Mouse (Mus musculus) lung, embryonic 16.5 days (tissue): Measurements from ENCODE around the gene Parn. TPM values are rescaled to one million over a fixed set of nuclear protein-coding genes. Genes with fewer than 3 reads are reported as not detected.
A peak's percentile ranks its signal among the peaks of the same experiment; 100 is the strongest.

Experiments used
- ATAC-seq: fragments of 200-750 bp; cut with Nextera tagmentation; 2 replicates; pipeline ENCODE4 v1.8.0; 2017; ENCODE audit warnings: low read depth, mild to moderate bottlenecking, moderate library complexity
- H3K27ac ChIP-seq: fragments of 300-500 bp; sonication (generic); 2 replicates; pipeline ENCODE4 v1.5.1; 2014; ENCODE audit warnings: mild to moderate bottlenecking, control low read depth, low read length
- H3K27me3 ChIP-seq: fragments of 300-500 bp; sonication (generic); 2 replicates; pipeline ENCODE4 v1.6.1; 2014; ENCODE audit warnings: low read depth, low read length, mixed read lengths; ENCODE audit not compliant: control insufficient read depth, insufficient read depth
- H3K36me3 ChIP-seq: fragments of 300-500 bp; sonication (generic); 2 replicates; pipeline ENCODE4 v1.6.1; 2014; ENCODE audit warnings: low read length; ENCODE audit not compliant: control insufficient read depth, insufficient read depth
- H3K4me1 ChIP-seq: fragments of 300-500 bp; sonication (generic); replicated peaks from 2 replicates; pipeline ENCODE4 v1.6.1; 2014; ENCODE audit warnings: low read length, mixed read lengths; ENCODE audit not compliant: control insufficient read depth, insufficient read depth
- H3K4me2 ChIP-seq: fragments of 300-500 bp; sonication (generic); 2 replicates; pipeline ENCODE4 v1.6.1; 2014; ENCODE audit warnings: low read depth, low read length, control low read depth
- H3K4me3 ChIP-seq: fragments of 300-500 bp; sonication (generic); 2 replicates; pipeline ENCODE4 v1.5.1; 2014; ENCODE audit warnings: mild to moderate bottlenecking, low read length, control low read depth
- H3K9ac ChIP-seq: fragments of 300-500 bp; sonication (generic); 2 replicates; pipeline ENCODE4 v1.6.1; 2014; ENCODE audit warnings: low read length, control low read depth
- H3K9me3 ChIP-seq: fragments of 300-500 bp; sonication (generic); 2 replicates; pipeline ENCODE4 v1.6.1; 2016; ENCODE audit warnings: low read length; ENCODE audit not compliant: control insufficient read depth
- WGBS: fragments of 180-500 bp; shearing (Covaris S2); extraction: QIAGEN DNeasy Blood & Tissue Kit; methylation state at CpG from one replicate; pipeline ENCODE4 v1.1.7; 2014; 5-methylcytosine and 5-hydroxymethylcytosine counted together
- polyA plus RNA-seq: library from polyadenylated mRNA; unstranded; fragments of >200 nt; fragmentation: Nextera tagmentation; extraction: Ambion mirVana; gene quantifications from 2 replicates; pipeline ENCODE4 v1.2.1, GENCODE M21; 2015

The Parn gene
- polyA plus RNA-seq, 1 experiment from 2014 or later, result 44.1 TPM

- H3K27ac ChIP-seq, result no peak overlapping the region
- 90% methylated on average over 2 of the region's 2 CpGs for WGBS
Observed at GRCm38 (mm10) chr16:13549976-13550375, 118.0 kb downstream of the Parn start.

DNA sequence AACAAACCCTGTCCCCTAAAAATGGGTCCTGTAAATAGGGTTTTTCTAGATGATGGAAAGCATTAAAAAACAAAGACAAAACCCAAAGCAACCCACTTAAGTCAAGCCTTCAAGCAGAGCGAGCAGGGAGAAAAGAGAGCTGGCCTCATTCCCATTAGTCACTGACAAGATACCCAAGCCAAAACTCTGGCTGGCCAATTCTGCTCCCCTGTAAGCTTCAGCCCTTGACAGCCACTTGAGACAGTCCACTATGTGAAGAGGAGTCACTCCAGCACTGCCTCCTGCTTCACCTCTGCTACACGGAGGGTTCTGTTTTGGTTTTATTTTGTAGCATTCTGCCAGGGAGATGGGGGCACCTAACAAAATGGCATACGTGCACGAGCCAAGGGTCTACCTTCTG lies 126.2 kb downstream of the Parn start:
- Histone ChIP-seq H3K36me3 (peaks cover 10% of the 10 kb centered on the region), H3K4me3 (no peak overlapping the region), H3K27ac (no peak overlapping the region), H3K4me1 (peaks cover 5% of the 10 kb centered on the region; the same call in 1 of the 2 replicates), H3K9me3 (peaks cover 16% of the 10 kb centered on the region), H3K27me3 (no peaks in the 10 kb centered on the region), H3K4me2 (no peak overlapping the region), H3K9ac (no peak overlapping the region)
- no peak for ATAC-seq
- WGBS, result 56% methylated on average over 4 of the region's 4 CpGs

More at GRCm38 (mm10) chr16:13549976-13550375, 118.0 kb downstream of the Parn start:
- Histone ChIP-seq H3K36me3 (peaks cover 11% of the 10 kb centered on the region), H3K4me1 (no peaks in the 10 kb centered on the region), H3K9ac (no peak overlapping the region), H3K4me3 (no peak overlapping the region), H3K9me3 (peaks cover 16% of the 10 kb centered on the region), H3K27me3 (no peaks in the 10 kb centered on the region), H3K4me2 (no peak overlapping the region)
- ATAC-seq, result no peak

DNA sequence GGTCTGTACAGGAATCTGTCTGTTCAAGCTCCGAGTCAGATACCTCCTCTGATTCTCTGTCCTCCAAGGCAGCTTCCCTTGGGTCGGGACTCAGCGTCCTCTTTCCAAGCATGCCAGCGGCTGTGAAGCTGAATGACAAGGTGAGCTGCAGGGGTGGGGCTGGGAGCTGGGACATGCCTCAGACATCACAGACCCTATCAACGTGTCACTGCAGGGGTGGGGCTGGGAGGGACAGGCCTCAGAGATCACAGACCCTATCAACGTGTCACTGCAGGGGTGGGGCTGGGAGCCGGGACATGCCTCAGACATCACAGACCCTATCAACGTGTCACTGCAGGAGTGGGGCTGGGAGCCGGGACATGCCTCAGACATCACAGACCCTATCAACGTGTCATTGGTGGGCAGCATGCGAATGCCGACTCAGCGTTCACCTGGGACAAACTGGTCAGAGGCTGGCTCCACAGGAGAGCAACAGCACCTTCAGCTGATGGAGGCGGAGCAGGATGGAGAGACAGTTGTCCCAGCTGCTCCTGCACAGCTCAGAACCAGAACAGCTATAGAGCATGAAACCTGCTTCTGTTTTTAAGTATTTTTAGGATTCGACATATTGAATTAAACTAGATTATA lies 126.7 kb downstream of the Parn start:
- no peak overlapping the region for H3K9ac ChIP-seq
- 66% methylated on average over 15 of the region's 15 CpGs for WGBS
- peaks cover 6% of the 10 kb centered on the region for H3K36me3 ChIP-seq

DNA sequence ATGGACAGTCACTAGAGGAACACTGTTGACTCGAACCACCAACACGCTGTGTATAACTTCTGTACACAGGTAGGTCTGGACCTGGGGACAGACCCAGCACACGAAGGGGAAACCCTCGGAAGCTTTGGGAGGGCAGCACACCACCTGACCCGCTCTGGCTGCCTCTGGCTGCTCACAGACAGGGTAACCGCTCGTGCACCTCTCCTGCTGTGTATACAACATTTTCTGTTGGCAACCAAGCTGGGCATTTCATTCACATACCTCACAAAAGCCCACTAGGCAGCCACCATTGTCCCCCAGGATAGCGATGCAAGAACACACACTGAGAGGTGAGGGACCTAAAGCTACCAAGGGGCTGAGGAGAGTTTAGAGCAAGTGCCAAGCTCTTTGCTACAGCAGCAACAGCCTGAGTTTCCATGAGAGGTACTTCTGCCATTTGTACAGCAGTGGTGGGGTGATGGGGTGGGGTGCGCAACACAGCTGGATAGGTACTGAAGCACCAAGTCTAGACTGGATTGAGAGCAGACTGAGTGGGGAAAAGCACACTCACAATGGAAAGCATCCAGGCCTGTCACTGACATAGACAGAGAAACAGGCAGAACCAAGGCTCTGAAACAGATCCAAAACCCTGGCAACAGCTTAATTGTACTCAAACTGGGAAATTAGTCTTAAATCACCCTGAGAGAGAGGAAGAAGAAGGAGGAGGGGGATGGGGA lies 128.9 kb downstream of the Parn start:
- Histone ChIP-seq H3K4me3 (no peak overlapping the region), H3K4me2 (no peak overlapping the region), H3K4me1 (peaks cover 13% of the 10 kb centered on the region), H3K36me3 (no peaks in the 10 kb centered on the region), H3K27me3 (no peaks in the 10 kb centered on the region), H3K27ac (no peak overlapping the region), H3K9ac (no peak overlapping the region), H3K9me3 (no peaks in the 10 kb centered on the region)
- no peak for ATAC-seq
- WGBS, result 82% methylated on average over 9 of the region's 9 CpGs

More for the DNA sequence above, 126.7 kb downstream of the Parn start:
- H3K9me3 ChIP-seq, result peaks cover 11% of the 10 kb centered on the region; the same call in 1 of the 2 replicates
- no peaks in the 10 kb centered on the region for H3K27me3 ChIP-seq
- no peak overlapping the region for H3K4me3 ChIP-seq
- peaks cover 9% of the 10 kb centered on the region for H3K4me1 ChIP-seq
- 0 out of 2 replicates have a peak, but pooled peaks have one; percentile 7 for ATAC-seq
- no peak overlapping the region for H3K27ac ChIP-seq
- no peak overlapping the region for H3K4me2 ChIP-seq

- Histone ChIP-seq H3K36me3 (no peaks in the 10 kb centered on the region), H3K27ac (no peak overlapping the region), H3K27me3 (no peaks in the 10 kb centered on the region), H3K4me1 (peaks cover 13% of the 10 kb centered on the region), H3K9me3 (no peaks in the 10 kb centered on the region), H3K9ac (no peak overlapping the region), H3K4me2 (no peak overlapping the region), H3K4me3 (no peak overlapping the region)
- no peak for ATAC-seq
- 47% methylated on average over 13 of the region's 13 CpGs for WGBS
Observed at GRCm38 (mm10) chr16:13538213-13538932, 129.6 kb downstream of the Parn start.

- Histone ChIP-seq H3K27ac (no peak overlapping the region), H3K4me3 (no peak overlapping the region), H3K9me3 (no peaks in the 10 kb centered on the region), H3K4me2 (no peak overlapping the region), H3K9ac (no peak overlapping the region), H3K4me1 (peaks cover 13% of the 10 kb centered on the region), H3K36me3 (no peaks in the 10 kb centered on the region), H3K27me3 (no peaks in the 10 kb centered on the region)
- WGBS, result 35% methylated on average over 7 of the region's 7 CpGs
- peak; percentile 59; the same call in 1 of the 2 replicates for ATAC-seq
Observed at GRCm38 (mm10) chr16:13536404-13536803, 131.6 kb downstream of the Parn start.

GRCm38 (mm10) chr16:13535856-13536255 lies 132.1 kb downstream of the Parn start:
- Histone ChIP-seq H3K9me3 (no peaks in the 10 kb centered on the region), H3K27me3 (no peaks in the 10 kb centered on the region)
- WGBS, result 36% methylated on average over 12 of the region's 12 CpGs

DNA sequence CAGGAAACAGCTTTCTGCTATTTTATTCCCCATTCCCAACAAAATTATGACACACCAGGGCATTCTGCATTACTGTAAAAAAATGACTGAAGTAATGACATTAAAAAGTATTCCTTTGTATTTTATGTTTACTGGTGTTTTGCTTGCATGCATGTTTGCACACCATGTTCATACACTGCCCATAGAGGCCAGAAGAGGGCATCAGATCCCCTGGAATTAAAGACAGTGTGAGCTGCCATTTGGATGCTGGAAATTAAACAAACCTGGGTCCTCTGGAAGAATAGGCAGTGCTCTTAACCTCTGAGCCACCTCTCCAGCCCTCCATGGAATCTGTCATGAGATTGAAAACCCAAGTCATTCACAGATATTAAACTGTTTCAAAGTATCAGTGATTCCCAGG lies 135.1 kb downstream of the Parn start:
- Histone ChIP-seq H3K36me3 (no peaks in the 10 kb centered on the region), H3K4me2 (no peak overlapping the region), H3K4me1 (peaks cover 8% of the 10 kb centered on the region), H3K9me3 (no peaks in the 10 kb centered on the region), H3K4me3 (no peak overlapping the region), H3K27me3 (no peaks in the 10 kb centered on the region), H3K27ac (no peak overlapping the region), H3K9ac (no peak overlapping the region)
- ATAC-seq, result 0 out of 2 replicates have a peak, but pooled peaks have one; percentile 41

More at GRCm38 (mm10) chr16:13535856-13536255, 132.1 kb downstream of the Parn start:
- H3K36me3 ChIP-seq, result no peaks in the 10 kb centered on the region
- H3K4me3 ChIP-seq, result no peak overlapping the region
- no peak overlapping the region for H3K9ac ChIP-seq
- H3K4me2 ChIP-seq, result no peak overlapping the region
- H3K27ac ChIP-seq, result no peak overlapping the region
- no peak for ATAC-seq
- peaks cover 13% of the 10 kb centered on the region for H3K4me1 ChIP-seq

- peaks cover 4% of the 10 kb centered on the region for H3K4me1 ChIP-seq
- no peak overlapping the region for H3K4me2 ChIP-seq
- H3K27ac ChIP-seq, result no peak overlapping the region
- H3K9ac ChIP-seq, result no peak overlapping the region
- ATAC-seq, result no peak
- 75% methylated on average over 5 of the region's 5 CpGs for WGBS
- no peaks in the 10 kb centered on the region for H3K27me3 ChIP-seq
- H3K36me3 ChIP-seq, result no peaks in the 10 kb centered on the region
- no peak overlapping the region for H3K4me3 ChIP-seq
- H3K9me3 ChIP-seq, result no peaks in the 10 kb centered on the region
Observed at GRCm38 (mm10) chr16:13531279-13531678, 136.7 kb downstream of the Parn start.
